Mouse (Mus musculus) spleen, adult 2 months (tissue): ENCODE measurements around the gene Fbxw27. TPM values are rescaled to one million over a fixed set of nuclear protein-coding genes. Genes with fewer than 3 reads are reported as not detected.
"Not testable (repeated sequence)": the region's sequence is repeated elsewhere in the genome, so short reads cannot be mapped to it uniquely, and the experiment has no call there.

ENCODE experiments used
- DNase-seq, 2 experiments: peaks; one replicate each; pipeline versions ENCODE4 v3.0.0 to v3.0.0-alpha.2; 2012 to 2021; ENCODE audit warnings: low spot score in 2 of 2, low read depth in 1 of 2
- H3K27ac ChIP-seq: fragments of 200-500 bp; 2 replicates; pipeline ENCODE4 v1.5.1; 2012; ENCODE audit warnings: low read length, inconsistent platforms; ENCODE audit not compliant: insufficient read depth
- H3K27me3 ChIP-seq: fragments of 200-500 bp; 2 replicates; pipeline ENCODE4 v1.6.1; 2012; ENCODE audit warnings: mild to moderate bottlenecking, moderate library complexity, low read length, inconsistent platforms; ENCODE audit not compliant: control insufficient read depth, insufficient read depth
- H3K36me3 ChIP-seq: fragments of 200-500 bp; 2 replicates; pipeline ENCODE4 v1.6.1; 2012; ENCODE audit warnings: mild to moderate bottlenecking, low read length, inconsistent platforms; ENCODE audit not compliant: control insufficient read depth, insufficient read depth
- H3K4me1 ChIP-seq: fragments of 200-500 bp; 2 replicates; pipeline ENCODE4 v1.6.1; 2011; ENCODE audit warnings: inconsistent platforms; ENCODE audit not compliant: control insufficient read depth, insufficient read depth, insufficient read length
- H3K4me3 ChIP-seq: fragments of 200-500 bp; 2 replicates; pipeline ENCODE4 v1.5.1; 2011; ENCODE audit warnings: mild to moderate bottlenecking, inconsistent platforms; ENCODE audit not compliant: insufficient read depth, insufficient read length; ENCODE audit errors: extremely low read depth
- CTCF ChIP-seq: fragments of 200-500 bp; IDR thresholded peaks from 2 replicates; pipeline ENCODE4 v1.5.1; 2011; ENCODE audit warnings: mild to moderate bottlenecking, inconsistent platforms; ENCODE audit not compliant: insufficient read depth, insufficient read length, insufficient replicate concordance; ENCODE audit errors: extremely low read depth
- POLR2A ChIP-seq: fragments of 200-500 bp; IDR thresholded peaks from 2 replicates; pipeline ENCODE4 v1.6.1; 2011; ENCODE audit warnings: low read depth, low read length, inconsistent platforms
- WGBS: fragments of 180-500 bp; shearing (Covaris S2); methylation state at CpG from one replicate; pipeline ENCODE4 v1.1.7; 2018; 5-methylcytosine and 5-hydroxymethylcytosine counted together
- polyA plus RNA-seq: library from polyadenylated mRNA; depleted of rRNA; stranded (reverse); fragments of >200 nt; gene quantifications from 2 replicates; pipeline ENCODE4 v1.2.3, GENCODE M21; 2012; rRNA removed

The Fbxw27 gene
- polyA plus RNA-seq = not detected in 2 replicates

- H3K4me3 ChIP-seq, H3K27me3 ChIP-seq, DNase-seq, H3K27ac ChIP-seq, H3K36me3 ChIP-seq, H3K4me1 ChIP-seq: not testable (repeated sequence)
- WGBS = 81% methylated on average over 4 of the region's 4 CpGs
Observed at GRCm38 (mm10) chr9:109790570-109790969, at the start of gene Fbxw27. TSS of gene Fbxw27 (minus strand) at chr9:109790670.

GRCm38 (mm10) chr9:109833088-109833412, 42.6 kb upstream of the Fbxw27 start:
- H3K27ac ChIP-seq = peak overlapping the region; percentile 75; the same call in 1 of the 2 replicates
- H3K27me3 ChIP-seq = no peaks in the 10 kb centered on the region
- peaks cover 7% of the 10 kb centered on the region for H3K4me1 ChIP-seq
- peak overlapping the region; percentile 81 for H3K4me3 ChIP-seq
- H3K36me3 ChIP-seq = no peaks in the 10 kb centered on the region
- DNase-seq = no peak
- TF ChIP-seq CTCF = no peak
- no peak for TF ChIP-seq POLR2A
- WGBS = 7% methylated on average over 6 of the region's 6 CpGs

GRCm38 (mm10) chr9:109832391-109833087, 42.1 kb upstream of the Fbxw27 start, which contains the start of gene Nme6:
TSS of gene Nme6 (plus strand) at chr9:109832749.
- under 1% methylated on average over 32 of the region's 32 CpGs for WGBS
- Histone ChIP-seq H3K4me1 (peaks cover 7% of the 10 kb centered on the region), H3K27me3 (no peaks in the 10 kb centered on the region), H3K36me3 (no peaks in the 10 kb centered on the region), H3K27ac (peak within 1 kb of the TSS; percentile 75), H3K4me3 (peak within 1 kb of the TSS; percentile 81)
- TF ChIP-seq POLR2A (no peak; the same call in 1 of the 2 replicates), CTCF (peak; percentile 33; the same call in 1 of the 2 replicates)
- peak; percentile 79 to 81 for DNase-seq

DNA sequence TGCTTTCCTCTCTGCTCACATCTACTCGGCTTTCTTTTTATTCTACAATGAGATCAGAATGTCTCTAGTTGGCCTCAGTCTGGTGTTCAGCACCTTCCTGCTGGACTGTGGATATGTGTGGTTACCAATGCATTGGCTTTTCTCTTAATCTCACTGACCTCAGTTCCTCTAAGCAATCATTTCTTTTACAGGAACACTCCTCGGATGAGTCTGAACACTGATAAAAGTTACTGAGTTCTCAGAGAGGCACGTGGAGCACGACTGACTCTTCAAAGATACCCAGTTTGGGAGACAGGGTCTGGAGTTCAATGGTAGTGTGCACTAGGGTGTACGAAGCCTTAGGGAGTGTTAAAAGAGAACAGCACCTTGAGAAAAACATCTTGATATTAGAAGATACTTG, 35.7 kb upstream of the Fbxw27 start:
- Histone ChIP-seq H3K27ac (no peak overlapping the region), H3K4me1 (no peaks in the 10 kb centered on the region), H3K36me3 (no peaks in the 10 kb centered on the region), H3K4me3 (no peak overlapping the region), H3K27me3 (no peaks in the 10 kb centered on the region)
- WGBS = 51% methylated on average over 5 of the region's 5 CpGs
- no peak for DNase-seq
- TF ChIP-seq POLR2A (no peak), CTCF (no peak)

- DNase-seq = no peak
- Histone ChIP-seq H3K4me3 (no peak overlapping the region), H3K27me3 (no peaks in the 10 kb centered on the region), H3K36me3 (no peaks in the 10 kb centered on the region), H3K27ac (no peak overlapping the region), H3K4me1 (no peaks in the 10 kb centered on the region)
- 34% methylated on average over 4 of the region's 4 CpGs for WGBS
- TF ChIP-seq CTCF (no peak), POLR2A (no peak)
Observed at GRCm38 (mm10) chr9:109825739-109826138, 35.3 kb upstream of the Fbxw27 start.

DNA sequence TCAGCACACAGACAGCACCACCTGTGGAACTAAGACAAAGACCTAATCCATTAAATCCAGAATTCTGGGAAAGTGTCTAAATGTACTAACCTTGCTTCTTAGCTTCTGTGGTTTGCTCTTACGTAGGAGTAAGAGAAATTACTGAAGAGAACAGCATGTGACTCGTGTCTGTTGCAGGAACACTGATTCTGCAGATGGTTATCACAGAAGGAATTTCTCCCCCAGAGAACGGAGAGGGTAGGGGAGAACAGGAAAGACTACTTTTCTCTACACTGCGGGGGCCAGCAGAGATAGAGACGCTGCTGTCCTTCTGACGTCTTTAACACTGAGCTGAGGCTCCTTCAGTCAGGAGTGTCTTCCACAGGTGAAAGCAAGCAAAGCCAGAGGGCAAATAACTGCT, 25.9 kb upstream of the Fbxw27 start:
- Histone ChIP-seq H3K27ac (no peak overlapping the region), H3K36me3 (no peaks in the 10 kb centered on the region), H3K27me3 (no peaks in the 10 kb centered on the region), H3K4me1 (no peaks in the 10 kb centered on the region), H3K4me3 (no peak overlapping the region)
- no peak for TF ChIP-seq POLR2A
- TF ChIP-seq CTCF = no peak
- 37% methylated on average over 6 of the region's 6 CpGs for WGBS
- DNase-seq = no peak

DNA sequence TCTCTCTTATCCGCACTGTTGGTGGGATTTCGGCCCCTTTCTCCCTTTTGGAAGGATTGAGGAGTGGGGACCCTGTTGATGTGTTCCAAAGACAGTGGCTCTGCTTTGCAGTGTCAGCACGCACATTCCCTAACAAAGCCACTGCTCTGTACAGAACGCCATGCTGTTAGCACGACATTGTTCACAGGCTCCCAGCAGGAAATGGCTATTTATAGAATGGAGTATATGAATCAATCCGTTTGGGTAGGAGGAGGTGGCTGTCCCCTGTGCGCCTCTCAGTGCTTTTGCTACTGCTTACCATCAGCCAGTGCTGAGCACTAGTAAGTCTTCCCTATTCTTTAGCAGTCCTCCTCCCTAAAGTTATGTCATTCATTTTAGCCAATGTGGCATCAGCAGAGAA, 23.0 kb upstream of the Fbxw27 start:
- Histone ChIP-seq H3K4me1 (no peaks in the 10 kb centered on the region), H3K27me3 (no peaks in the 10 kb centered on the region), H3K27ac (no peak overlapping the region), H3K36me3 (no peaks in the 10 kb centered on the region), H3K4me3 (no peak overlapping the region)
- WGBS = 36% methylated on average over 7 of the region's 7 CpGs
- DNase-seq = no peak
- TF ChIP-seq POLR2A = no peak
- no peak for TF ChIP-seq CTCF
